Mouse (Mus musculus) midbrain, postnatal 0 days (tissue): ENCODE measurements around the gene Adh7. TPM values are rescaled to one million over a fixed set of nuclear protein-coding genes. Genes with fewer than 3 reads are reported as not detected.

Source experiments
- ATAC-seq: fragments of 200-750 bp; cut with Nextera tagmentation; 2 replicates; pipeline ENCODE4 v1.8.0; 2017; ENCODE audit warnings: moderate number of reproducible peaks, mild to moderate bottlenecking, moderate TSS enrichment, moderate library complexity; ENCODE audit not compliant: low FRiP score
- DNase-seq: peaks from one replicate; pipeline ENCODE4 v3.0.0-alpha.2; 2015; ENCODE audit warnings: low spot score
- H3K27ac ChIP-seq: fragments of 300-500 bp; sonication (generic); 2 replicates; pipeline ENCODE4 v1.5.1; 2014; ENCODE audit warnings: low read depth, mild to moderate bottlenecking, low read length, mixed read lengths
- H3K27me3 ChIP-seq: fragments of 300-500 bp; sonication (generic); 2 replicates; pipeline ENCODE4 v1.6.1; 2014; ENCODE audit warnings: low read length, control low read depth, mixed read lengths; ENCODE audit not compliant: insufficient read depth
- H3K36me3 ChIP-seq: fragments of 300-500 bp; sonication (generic); 2 replicates; pipeline ENCODE4 v1.6.1; 2014; ENCODE audit warnings: low read length, control low read depth, mixed read lengths; ENCODE audit not compliant: insufficient read depth
- H3K4me1 ChIP-seq: fragments of 300-500 bp; sonication (generic); 2 replicates; pipeline ENCODE4 v1.6.1; 2014; ENCODE audit warnings: mild to moderate bottlenecking, control low read depth, antibody characterized with exemption, low read length, mixed read lengths; ENCODE audit not compliant: insufficient read depth
- H3K4me2 ChIP-seq: fragments of 300-500 bp; sonication (generic); 2 replicates; pipeline ENCODE4 v1.6.1; 2014; ENCODE audit warnings: low read depth, mild to moderate bottlenecking, low read length, mixed read lengths; ENCODE audit not compliant: poor library complexity, severe bottlenecking
- H3K4me3 ChIP-seq: fragments of 300-500 bp; sonication (generic); 2 replicates; pipeline ENCODE4 v1.5.1; 2014; ENCODE audit warnings: low read depth, mild to moderate bottlenecking, low read length, moderate library complexity
- H3K9ac ChIP-seq: fragments of 300-500 bp; sonication (generic); replicated peaks from 2 replicates; pipeline ENCODE4 v1.6.1; 2014; ENCODE audit warnings: mild to moderate bottlenecking, low read length, moderate library complexity, mixed read lengths; ENCODE audit not compliant: poor library complexity, severe bottlenecking
- H3K9me3 ChIP-seq: fragments of 300-500 bp; sonication (generic); 2 replicates; pipeline ENCODE4 v1.6.1; 2016; ENCODE audit warnings: low read length, control low read depth
- CTCF ChIP-seq: IDR thresholded peaks from 2 replicates; pipeline ENCODE4 v1.5.1; 2016; ENCODE audit warnings: antibody characterized with exemption, mild to moderate bottlenecking
- WGBS: fragments of 180-500 bp; shearing (Covaris S2); extraction: QIAGEN DNeasy Blood & Tissue Kit; methylation state at CpG from one replicate; pipeline ENCODE4 v1.1.7; 2014; 5-methylcytosine and 5-hydroxymethylcytosine counted together
- polyA plus RNA-seq: library from polyadenylated mRNA; unstranded; fragments of >200 nt; fragmentation: Nextera tagmentation; extraction: Ambion mirVana; gene quantifications from 2 replicates; pipeline ENCODE4 v1.2.1, GENCODE M21; 2015
- total RNA-seq: library from RNA; depleted of rRNA; stranded (reverse); fragments of >200 nt; gene quantifications from 2 replicates; pipeline ENCODE4 v1.2.3, GENCODE M21; 2014; rRNA removed

The Adh7 gene
- total RNA-seq (0.99 and 3.2 TPM in 2 replicates), polyA plus RNA-seq (1.5 and 2.0 TPM in 2 replicates)

- H3K4me3 ChIP-seq, result no peak within 1 kb of the TSS
- no peak for ATAC-seq
Observed at GRCm38 (mm10) chr3:138217631-138218264, at the start of gene Adh7. TSS of gene Adh7 (plus strand) at chr3:138217760.

DNA sequence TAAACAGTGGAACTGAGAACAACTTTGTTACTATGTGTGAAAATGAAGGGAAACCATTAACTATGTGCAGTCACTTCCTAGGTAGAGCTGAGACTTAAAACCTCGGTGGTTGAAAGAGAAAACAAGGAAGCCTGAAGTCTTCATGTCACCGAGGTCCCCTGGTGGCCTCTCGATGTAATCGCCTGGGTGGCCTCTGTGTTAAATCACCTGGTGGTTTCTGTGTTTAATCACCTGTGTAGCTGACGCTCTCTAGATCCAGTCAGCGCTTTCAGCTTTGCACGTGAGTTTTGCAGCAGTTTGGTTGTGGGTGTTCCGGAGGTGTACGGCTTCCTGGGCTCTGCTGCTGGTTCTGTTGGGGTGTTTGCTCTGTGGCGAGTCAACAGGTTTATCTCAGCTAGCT lies 44.3 kb upstream of the Adh7 start:
- no peak for ATAC-seq
- no peak overlapping the region for H3K4me3 ChIP-seq
- H3K4me2 ChIP-seq, result no peak overlapping the region
- 85% methylated on average over 10 of the region's 10 CpGs for WGBS
- no peak overlapping the region for H3K27ac ChIP-seq
- no peak for DNase-seq
- no peak overlapping the region for H3K9ac ChIP-seq
- no peaks in the 10 kb centered on the region for H3K27me3 ChIP-seq
- no peaks in the 10 kb centered on the region for H3K9me3 ChIP-seq
- H3K36me3 ChIP-seq, result no peaks in the 10 kb centered on the region
- TF ChIP-seq CTCF, result peak; percentile 8; the same call in 1 of the 2 replicates
- H3K4me1 ChIP-seq, result no peaks in the 10 kb centered on the region

More at GRCm38 (mm10) chr3:138217631-138218264, at the start of gene Adh7:
- WGBS, result 81% methylated on average over 10 of the region's 10 CpGs
- no peaks in the 10 kb centered on the region for H3K36me3 ChIP-seq
- no peak within 1 kb of the TSS for H3K4me2 ChIP-seq
- no peak for DNase-seq
- no peaks in the 10 kb centered on the region for H3K4me1 ChIP-seq
- no peak within 1 kb of the TSS for H3K27ac ChIP-seq
- no peaks in the 10 kb centered on the region for H3K27me3 ChIP-seq
- no peak within 1 kb of the TSS for H3K9ac ChIP-seq
- TF ChIP-seq CTCF, result no peak
- H3K9me3 ChIP-seq, result no peaks in the 10 kb centered on the region

GRCm38 (mm10) chr3:138175551-138175950 lies 42.0 kb upstream of the Adh7 start:
- Histone ChIP-seq H3K36me3 (no peaks in the 10 kb centered on the region), H3K4me3 (no peak overlapping the region), H3K27ac (no peak overlapping the region), H3K4me2 (no peak overlapping the region), H3K27me3 (no peaks in the 10 kb centered on the region), H3K9ac (no peak overlapping the region), H3K9me3 (no peaks in the 10 kb centered on the region), H3K4me1 (no peaks in the 10 kb centered on the region)
- no peak for ATAC-seq
- no peak for DNase-seq
- WGBS, result 94% methylated on average over 6 of the region's 6 CpGs
- TF ChIP-seq CTCF, result no peak

- no peaks in the 10 kb centered on the region for H3K36me3 ChIP-seq
- no peak for TF ChIP-seq CTCF
- H3K9ac ChIP-seq, result no peak overlapping the region
- no peaks in the 10 kb centered on the region for H3K4me1 ChIP-seq
- H3K27me3 ChIP-seq, result no peaks in the 10 kb centered on the region
- no peak for ATAC-seq
- WGBS, result 76% methylated on average over 2 of the region's 2 CpGs
- no peaks in the 10 kb centered on the region for H3K9me3 ChIP-seq
- no peak overlapping the region for H3K27ac ChIP-seq
- DNase-seq, result no peak
- no peak overlapping the region for H3K4me2 ChIP-seq
- H3K4me3 ChIP-seq, result no peak overlapping the region
Observed at GRCm38 (mm10) chr3:138182019-138182418, 35.5 kb upstream of the Adh7 start.

DNA sequence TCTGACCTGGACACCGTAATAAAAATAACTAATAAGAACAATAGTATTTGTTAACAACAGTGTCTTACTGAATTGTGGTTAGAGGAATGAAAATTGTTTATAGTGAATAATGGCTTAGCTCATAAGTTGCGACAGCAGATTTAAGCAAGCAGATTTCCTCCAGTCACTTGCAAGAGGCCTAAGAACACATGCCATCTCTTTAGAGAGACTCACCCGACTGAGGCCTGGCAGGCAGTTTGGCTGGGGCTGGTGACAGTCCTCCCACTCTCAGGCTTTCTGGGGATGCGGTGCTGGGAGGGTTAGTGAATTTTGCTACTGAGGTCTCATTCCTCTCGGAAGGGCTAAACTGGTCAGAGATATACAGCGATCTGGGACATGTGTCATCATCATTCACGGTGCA lies 34.2 kb upstream of the Adh7 start:
- DNase-seq (no peak), ATAC-seq (no peak)
- Histone ChIP-seq H3K9ac (no peak overlapping the region), H3K9me3 (no peaks in the 10 kb centered on the region), H3K4me2 (no peak overlapping the region), H3K4me3 (no peak overlapping the region), H3K27ac (no peak overlapping the region), H3K27me3 (no peaks in the 10 kb centered on the region), H3K4me1 (no peaks in the 10 kb centered on the region), H3K36me3 (no peaks in the 10 kb centered on the region)
- TF ChIP-seq CTCF, result no peak
- 90% methylated on average over 7 of the region's 7 CpGs for WGBS

GRCm38 (mm10) chr3:138185290-138185689 lies 32.3 kb upstream of the Adh7 start:
- ATAC-seq (no peak), DNase-seq (peak; percentile 9)
- Histone ChIP-seq H3K4me1 (no peaks in the 10 kb centered on the region), H3K27me3 (no peaks in the 10 kb centered on the region), H3K4me2 (no peak overlapping the region), H3K9ac (no peak overlapping the region), H3K4me3 (no peak overlapping the region), H3K27ac (no peak overlapping the region), H3K36me3 (no peaks in the 10 kb centered on the region), H3K9me3 (no peaks in the 10 kb centered on the region)
- 70% methylated on average over 4 of the region's 4 CpGs for WGBS
- no peak for TF ChIP-seq CTCF
